Mouse (Mus musculus) kidney, adult 2 months (tissue): ENCODE results near the gene Nfatc2ip.

ENCODE experiments used
- CTCF ChIP-seq: fragments of 200-500 bp; conservative IDR thresholded peaks from 2 replicates; pipeline ENCODE4 v1.5.1; 2011; ENCODE audit warnings: low read depth, mild to moderate bottlenecking, control low read depth, low read length, moderate library complexity, mixed read lengths; ENCODE audit not compliant: insufficient read depth, insufficient read length
- POLR2A ChIP-seq: fragments of 200-500 bp; IDR thresholded peaks from one replicate; pipeline ENCODE4 v1.6.1; 2011; ENCODE audit warnings: low read depth, low read length, control low read depth

DNA sequence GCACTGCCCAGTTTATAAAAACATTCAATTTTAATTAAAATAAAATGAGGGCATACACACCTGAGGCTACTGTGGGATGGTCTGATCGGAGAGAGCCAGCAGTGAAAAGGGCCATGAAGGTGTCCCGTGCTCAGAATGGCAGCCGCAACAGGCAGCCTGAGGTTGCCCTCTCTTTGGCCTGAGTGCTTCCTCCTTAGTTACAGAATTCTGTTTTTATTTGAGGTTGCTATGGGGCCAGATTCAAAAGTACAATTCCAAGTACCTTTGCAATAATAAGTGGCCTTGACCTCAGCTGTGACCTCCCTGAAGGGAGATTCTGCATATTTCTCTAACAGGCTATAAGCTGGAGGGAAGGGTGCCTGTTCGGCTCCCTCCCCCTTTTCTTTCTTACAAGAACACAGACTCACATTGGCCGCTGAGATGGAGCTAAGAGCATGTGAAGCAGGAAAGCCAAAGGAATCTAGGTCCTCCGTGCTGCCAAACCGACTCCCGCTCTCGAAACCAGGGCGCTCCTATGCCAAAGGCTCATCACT is 45.1 kb downstream of the Nfatc2ip start:
- no peak for TF ChIP-seq POLR2A
- TF ChIP-seq CTCF: no peak
